Mouse (Mus musculus): ENCODE data around the gene Fto. TPM values are rescaled to one million over a fixed set of nuclear protein-coding genes. Genes with fewer than 3 reads are reported as not detected.
A peak's percentile ranks its signal among the peaks of the same experiment; 100 is the strongest.

Fto gene
- total RNA-seq, 4 experiments from 2014 or later: 59.3 to 70.7 (median 65.1) TPM

DNA sequence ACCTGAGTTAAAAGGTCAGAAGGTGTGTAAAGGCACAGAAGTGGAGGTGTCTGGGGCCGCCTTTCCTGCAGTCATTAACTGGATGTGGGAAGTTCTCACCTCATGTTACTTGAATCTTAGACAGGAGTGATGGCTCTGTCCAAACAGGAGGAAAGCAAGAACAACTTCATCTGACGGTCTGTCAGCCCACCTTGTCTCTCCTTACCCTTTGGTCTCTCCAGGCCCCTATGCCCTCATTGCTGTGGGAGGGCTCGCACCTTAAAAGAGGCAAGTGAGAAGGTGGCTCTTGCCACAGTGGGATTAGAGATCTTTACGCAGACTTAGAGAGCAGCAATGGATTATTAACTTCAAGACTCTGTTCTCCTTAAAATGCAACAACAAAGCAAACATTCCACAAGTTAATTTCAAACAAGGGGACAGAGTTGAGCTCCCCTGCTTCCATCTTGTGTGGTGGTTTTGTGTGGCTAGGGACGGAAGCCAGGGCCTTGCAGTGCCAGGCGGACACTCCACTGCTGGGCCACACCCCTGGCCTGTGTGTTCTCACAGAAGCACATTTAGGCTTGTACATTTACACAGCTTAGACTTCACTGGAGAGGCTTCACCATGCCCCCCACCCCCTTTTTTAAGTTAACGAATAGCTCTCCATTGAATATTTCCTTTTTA is 135.5 kb downstream of the Fto start:
- DNase-seq (ENCODE audit: low spot score): no peak

DNA sequence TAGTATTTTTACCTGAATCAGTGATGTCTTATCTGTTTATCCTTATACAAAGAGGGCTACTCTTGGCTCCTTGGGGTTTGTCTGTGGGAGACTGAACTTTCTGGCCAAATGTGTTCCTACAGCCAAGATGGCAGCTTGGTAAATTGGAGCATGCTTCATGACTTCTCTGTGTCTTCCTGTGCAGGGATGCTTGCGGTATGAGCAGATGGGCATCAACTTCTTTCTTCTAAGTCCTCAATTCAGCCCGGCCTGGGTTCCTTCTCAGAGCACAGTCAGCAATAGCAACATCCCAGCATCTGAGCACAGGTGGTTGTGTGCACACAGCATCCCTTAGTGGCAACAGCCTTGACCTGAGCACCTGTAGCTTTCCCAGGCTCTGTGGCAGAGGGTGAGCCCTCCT is 141.6 kb downstream of the Fto start:
- DNase-seq (ENCODE audit: low spot score): no peak

DNA sequence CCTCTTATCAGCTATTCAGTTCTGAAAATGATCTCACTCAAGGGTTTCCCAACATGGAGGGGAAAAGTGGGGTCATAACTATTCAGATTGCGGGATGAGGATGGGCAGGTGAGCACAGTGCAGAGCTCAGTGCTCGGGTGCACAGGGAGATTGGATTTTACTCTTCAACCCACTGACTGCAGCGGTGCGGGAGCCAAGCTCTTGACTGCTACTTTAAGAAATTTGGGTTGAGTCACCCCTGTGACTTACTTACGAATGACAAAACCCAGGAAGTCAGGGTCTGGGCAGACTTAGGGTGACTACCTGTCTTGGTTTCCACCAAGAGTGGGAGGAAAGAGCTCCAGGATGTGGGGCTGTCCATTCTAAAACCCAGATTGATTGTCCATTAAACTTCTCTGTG is 142.3 kb downstream of the Fto start:
- DNase-seq (ENCODE audit: low spot score): no peak

DNA sequence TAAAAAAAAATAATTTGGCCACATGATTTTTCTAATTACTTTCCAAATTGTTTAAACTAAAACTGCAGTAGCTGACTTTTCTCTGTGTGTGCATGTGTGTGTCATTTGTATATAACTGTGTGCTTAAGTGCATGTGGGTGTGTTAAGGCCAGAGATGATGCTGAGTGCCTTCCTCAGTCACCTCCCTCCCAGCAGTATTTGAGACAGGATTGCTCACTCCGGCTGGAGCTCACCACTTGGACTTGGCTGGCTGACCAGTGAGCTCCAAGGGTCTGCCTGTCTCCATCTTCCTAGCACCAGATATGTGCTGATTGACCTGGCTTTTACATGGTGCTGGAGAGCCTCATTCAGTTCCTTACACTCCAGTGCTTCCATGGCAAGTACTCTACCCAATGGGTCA is 144.7 kb downstream of the Fto start:
- DNase-seq (ENCODE audit: low spot score): no peak

GRCm38 (mm10) chr8:91460965-91461364 is 147.6 kb downstream of the Fto start:
- no peak for DNase-seq (ENCODE audit: low spot score)

GRCm38 (mm10) chr8:91463757-91464156 is 150.4 kb downstream of the Fto start:
- no peak for DNase-seq (ENCODE audit: low spot score)

DNA sequence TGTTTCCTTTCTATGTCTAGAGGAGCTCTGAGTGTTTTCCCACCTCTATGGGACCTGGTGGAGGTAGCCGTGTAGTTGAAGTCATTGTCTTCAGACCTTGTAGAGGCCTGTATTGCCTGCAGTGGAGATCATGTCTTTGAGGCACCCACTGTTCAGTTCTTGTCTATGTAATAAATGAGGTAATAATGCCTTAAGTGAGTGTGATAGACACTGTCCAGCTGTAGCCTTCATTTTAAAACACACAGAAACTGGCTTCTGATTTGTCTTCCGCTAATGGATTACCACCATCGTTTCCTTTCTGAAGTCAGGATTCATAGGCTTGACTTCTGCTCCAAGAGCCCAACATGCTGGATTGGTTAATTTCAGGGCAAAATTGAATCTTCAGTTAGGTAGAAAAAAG is 154.1 kb downstream of the Fto start:
- no peak for DNase-seq (ENCODE audit: low spot score)

DNA sequence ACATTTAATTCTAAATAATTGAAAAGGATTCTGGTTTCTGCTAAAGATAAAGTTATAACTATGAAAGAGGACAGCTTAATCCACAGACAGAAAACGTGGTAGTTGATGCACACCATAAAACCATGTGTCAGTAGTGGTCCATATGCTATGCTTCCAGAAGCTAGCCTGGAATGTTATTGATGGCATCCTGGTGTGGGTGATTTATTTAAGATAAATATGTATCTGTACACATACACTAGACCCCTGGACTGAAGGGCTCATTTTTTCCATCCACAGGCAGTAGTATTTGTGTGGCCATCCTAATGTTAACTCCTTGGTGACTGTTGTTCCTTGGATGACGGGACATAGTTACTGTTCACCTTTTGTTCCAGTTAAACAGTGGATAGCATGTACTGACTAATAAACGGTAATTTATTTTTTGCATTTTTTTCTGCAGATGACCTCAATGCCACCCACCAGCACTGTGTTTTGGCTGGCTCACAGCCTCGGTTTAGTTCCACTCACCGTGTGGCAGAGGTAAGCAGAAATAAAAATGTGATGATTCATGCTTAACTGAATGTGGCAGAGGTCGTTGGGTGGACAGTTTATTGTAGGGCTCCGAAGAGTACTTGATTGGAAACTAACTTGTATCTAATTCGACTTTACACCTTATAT is 154.7 kb downstream of the Fto start:
- DNase-seq (ENCODE audit: low spot score): no peak

DNA sequence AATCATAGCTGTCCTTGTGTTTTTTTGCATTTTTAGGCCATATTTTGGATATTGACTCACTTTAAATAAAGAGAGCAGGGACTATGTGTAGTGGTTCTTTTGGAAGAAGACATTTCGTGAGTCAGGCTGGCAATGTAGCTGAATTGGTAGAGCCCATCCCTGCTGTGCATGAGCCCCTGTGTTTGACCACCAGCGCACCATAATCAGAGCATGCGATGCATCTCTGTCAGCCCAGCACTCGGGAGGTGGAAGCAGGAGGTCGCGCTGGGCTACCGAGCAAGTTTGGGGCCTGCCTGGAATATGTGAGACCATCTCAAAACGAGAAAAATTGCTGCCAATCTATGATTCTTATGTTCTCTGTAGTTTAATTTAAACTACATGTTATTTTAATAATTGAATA is 156.1 kb downstream of the Fto start:
- no peak for DNase-seq (ENCODE audit: low spot score)

DNA sequence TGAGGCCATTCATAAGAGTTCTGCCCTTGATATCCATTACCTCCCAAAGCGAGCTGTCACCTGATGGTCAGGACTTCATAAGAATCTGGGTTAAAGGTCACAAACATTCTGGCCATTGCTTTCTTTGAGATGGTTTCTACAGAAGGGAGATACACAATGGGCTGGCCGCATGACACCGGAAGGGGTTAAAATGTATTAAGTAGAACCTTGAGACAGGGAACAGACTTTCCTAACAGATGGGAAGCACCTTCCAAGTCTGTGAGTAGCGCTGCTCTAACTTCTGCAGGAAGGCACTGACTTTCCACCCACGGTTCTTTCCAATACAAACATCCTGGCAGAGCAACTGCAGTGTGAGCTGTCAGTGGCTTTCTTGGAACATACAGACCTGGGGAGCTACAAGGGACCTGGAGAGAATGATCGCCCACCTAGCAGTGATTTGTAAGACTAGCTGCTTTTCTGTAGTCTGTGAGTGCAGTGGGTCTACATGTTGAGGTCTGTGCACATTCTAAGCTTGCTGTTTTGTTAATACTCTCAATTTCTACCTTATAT is 161.5 kb downstream of the Fto start:
- DNase-seq (ENCODE audit: low spot score): no peak

- DNase-seq (ENCODE audit: low spot score): no peak
Observed at GRCm38 (mm10) chr8:91476988-91477387, 163.7 kb downstream of the Fto start.

DNA sequence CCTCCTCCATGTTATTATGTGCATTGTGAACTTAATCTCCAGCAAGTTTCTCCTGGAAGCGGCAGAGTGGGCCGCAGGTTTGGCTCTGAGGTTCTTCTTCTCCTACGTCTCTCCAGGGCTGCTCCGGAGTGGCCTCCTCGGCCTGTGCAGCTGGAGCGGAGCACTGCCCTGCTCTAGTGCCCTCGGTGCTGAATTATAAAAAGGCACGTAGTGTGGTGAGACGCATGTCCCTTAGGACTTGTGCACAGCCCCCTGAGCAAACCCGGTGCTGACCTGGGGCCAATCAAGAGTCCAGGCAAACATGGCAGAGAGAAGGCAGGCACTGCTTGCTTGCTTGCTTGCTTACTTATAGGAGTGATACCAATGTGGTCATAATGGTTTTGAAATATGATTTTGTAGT is 164.1 kb downstream of the Fto start:
- DNase-seq (ENCODE audit: low spot score): no peak

DNA sequence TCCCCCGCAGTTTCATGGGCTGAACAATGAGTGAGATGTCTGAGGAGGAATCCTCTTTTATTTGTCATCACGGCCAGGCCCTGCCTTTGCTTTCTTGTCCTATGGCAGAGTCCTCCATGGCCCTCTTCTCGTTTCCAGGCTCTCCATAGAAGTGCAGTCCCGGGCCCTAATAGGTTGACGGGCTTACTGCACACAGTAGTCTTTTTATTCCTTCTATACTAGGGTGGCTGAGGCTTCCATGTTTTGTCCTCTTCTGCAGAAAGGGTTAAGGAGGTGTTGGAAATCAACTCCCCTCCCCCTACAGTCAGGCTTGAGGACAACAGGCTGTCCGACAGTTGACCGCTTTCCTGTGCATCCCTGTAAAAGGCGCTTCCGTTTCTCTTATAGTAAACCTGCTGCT is 169.2 kb downstream of the Fto start:
- DNase-seq (ENCODE audit: low spot score): no peak

DNA sequence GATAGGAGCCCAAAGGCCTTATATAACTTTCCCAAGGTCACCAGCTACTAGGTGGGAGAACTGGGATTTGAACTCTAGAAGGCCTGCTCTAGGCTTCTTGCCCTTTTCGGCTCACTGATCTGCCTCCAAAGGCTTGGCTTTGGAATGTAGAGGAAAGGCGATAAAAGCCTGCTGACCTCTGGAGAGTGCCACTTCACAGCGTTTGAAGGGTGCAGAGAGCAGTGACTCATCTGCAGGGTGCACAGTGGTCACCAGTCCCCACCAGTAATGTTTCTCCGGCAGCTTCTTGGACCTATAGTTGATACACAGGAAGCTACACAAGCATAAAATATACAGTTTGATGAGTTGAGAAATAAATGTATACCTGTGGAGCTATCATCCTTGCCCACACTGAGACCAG is 173.1 kb downstream of the Fto start:
- no peak for DNase-seq (ENCODE audit: low spot score)

GRCm38 (mm10) chr8:91487456-91487855 is 174.1 kb downstream of the Fto start:
- DNase-seq (ENCODE audit: low spot score): no peak

DNA sequence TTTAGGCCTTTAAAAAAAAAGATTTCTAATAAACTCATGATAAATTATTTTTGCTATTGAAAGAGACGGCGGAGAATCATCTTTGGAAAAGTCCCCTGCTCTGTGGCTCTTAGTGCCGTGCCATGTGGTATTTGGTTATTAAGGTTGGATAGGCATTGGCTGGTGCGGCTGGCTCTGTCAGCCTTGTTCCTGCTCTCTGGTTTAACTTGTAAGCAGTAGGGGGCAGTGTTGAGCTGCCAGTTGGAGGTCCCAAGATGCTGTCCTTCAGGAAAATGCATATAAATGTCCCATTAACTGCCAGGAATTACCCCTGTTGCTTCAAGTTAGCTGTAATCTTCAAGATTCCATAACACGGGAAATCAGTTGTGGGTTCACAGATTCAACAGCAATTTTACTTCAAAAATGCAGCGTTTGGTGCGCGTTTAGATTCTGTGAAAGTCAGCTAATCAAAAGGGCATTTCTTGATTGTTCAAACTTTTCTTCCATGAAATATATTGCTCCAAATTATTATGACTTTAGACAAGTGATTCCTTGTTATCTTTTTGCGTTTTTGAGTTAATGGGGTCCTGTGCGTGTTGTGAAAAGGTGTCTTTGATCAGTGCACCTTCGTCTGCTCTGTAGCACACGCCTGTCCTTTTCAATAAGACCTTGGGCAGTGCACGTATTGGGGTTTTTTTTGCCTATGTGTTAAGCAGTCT is 174.9 kb downstream of the Fto start:
- DNase-seq (ENCODE audit: low spot score): peak; percentile 70

GRCm38 (mm10) chr8:91488784-91489450 is 175.6 kb downstream of the Fto start:
- DNase-seq (ENCODE audit: low spot score): no peak

- no peak for DNase-seq (ENCODE audit: low spot score)
Observed at GRCm38 (mm10) chr8:91490065-91490464, 176.7 kb downstream of the Fto start.

- DNase-seq (ENCODE audit: low spot score): no peak
Observed at GRCm38 (mm10) chr8:91493373-91493772, 180.0 kb downstream of the Fto start.

DNA sequence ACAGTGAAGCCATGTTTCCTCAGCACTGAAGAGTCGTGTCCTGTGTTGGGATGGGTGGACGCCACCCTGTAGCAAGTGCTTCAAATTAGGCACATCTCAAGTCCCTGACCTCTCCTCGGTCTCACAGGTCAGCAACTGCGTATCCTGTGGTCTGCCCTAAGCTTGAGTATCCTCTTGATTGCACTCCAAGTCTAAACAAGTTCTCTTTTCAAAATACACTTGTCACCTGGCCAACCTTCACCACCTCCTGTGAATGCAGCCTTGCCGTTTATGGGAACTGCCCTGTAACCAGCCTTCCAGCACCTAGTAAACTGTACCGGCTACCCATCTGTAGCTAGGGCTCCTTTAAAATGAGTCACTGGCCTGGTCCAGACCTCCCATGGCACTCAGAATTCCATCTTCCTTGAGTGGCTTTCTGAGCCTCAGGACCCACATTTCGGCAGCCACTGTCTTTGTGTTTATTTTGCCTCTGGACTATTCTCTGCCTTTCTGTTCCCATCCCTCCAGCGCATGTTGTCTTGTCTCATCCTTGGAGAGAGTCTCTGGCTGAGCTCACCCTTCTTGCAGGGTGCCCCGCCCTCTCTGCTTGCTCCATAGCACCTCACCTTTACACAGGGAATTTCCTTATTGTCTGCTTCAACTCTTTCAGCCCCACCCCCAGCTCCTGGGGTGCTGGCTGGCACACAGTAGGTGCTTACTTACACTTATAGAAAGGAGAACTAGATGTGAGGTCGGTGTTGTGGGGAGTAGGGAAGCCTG is 181.4 kb downstream of the Fto start:
- no peak for DNase-seq (ENCODE audit: low spot score)

GRCm38 (mm10) chr8:91495260-91495601 is 181.9 kb downstream of the Fto start:
- DNase-seq (ENCODE audit: low spot score): no peak

DNA sequence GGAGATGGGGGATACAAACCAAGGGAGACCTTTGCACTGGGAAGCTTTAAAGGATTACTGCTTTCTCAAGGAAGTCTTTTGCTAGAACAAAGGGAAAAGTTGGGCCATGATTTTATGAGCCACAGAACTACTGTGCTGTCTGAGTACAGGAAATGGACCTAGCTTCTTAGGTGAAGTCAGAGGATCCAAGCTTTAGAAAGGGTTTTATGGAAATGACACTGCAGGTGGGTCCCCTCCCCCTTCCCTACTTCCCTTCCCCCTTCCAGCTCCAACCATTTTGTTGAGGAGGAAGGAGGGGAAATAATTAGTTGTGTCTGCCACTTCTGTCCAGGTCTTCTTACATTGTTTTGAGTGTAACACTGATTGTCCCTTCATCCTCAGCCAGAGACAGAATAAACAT is 182.7 kb downstream of the Fto start:
- no peak for DNase-seq (ENCODE audit: low spot score)
